Mouse (Mus musculus): ENCODE measurements around the gene Lonrf3. TPM values are rescaled to one million over a fixed set of nuclear protein-coding genes. Genes with fewer than 3 reads are reported as not detected.

Gene Lonrf3
- 0.47 and 0.55 TPM in 2 replicates for polyA plus RNA-seq (2015; fragmentation: Nextera tagmentation; extraction: Ambion mirVana)

DNA sequence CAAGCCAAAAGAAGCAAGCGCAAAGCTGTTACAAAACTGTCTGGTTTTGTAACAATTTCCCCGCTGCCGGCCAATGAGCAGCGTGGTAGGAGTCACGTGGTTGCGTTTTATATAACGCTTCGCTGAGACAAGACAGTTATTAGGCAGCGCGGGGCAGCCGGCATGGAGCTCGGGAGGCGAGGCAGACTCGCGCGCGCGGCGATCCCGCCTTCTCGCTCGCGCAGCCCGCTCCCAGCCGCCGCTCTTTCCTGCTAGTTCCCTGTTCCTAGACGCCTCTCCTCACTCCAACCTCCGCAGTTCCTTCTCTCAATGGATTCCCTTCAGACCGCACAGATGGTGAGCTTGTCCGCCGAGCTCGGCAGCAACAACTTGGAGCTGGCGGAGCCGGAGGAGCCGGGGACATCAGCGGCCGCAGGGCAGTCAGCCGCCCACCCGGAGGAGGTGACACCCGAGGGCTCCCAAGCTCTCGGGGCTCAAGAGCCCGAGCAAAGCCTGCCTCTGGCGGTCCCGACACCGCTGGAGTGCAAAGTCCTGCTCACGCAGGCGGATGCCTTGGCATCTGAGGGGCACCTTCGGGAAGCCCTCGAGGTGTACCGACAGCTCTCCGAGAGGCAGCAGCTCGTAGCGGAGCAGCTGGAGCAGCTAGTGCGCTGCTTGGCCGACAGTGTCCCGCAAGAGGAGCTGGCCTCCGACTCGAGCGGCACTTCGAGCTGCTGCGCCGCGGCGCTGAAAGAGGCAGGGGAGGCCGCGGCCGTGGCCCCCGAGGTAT lies at the start of gene Lonrf3:
TSS of gene Lonrf3 (plus strand) at position 83 of the 769 bp plus-strand sequence.
- H3K4me3 ChIP-seq (ENCODE audit: low read depth, low read length), result peak within 1 kb of the TSS; percentile 46
- H3K9me3 ChIP-seq (ENCODE audit: control insufficient read depth, low read length), result no peaks in the 10 kb centered on the region
- DNase-seq (ENCODE audit: low spot score) (peak; percentile 30), ATAC-seq (ENCODE audit: low FRiP score, low TSS enrichment) (peak; percentile 57)
- H3K27me3 ChIP-seq (ENCODE audit: control insufficient read depth, insufficient read depth, low read length), result no peaks in the 10 kb centered on the region
- 14% methylated on average over 63 of the region's 68 CpGs for WGBS
- H3K4me1 ChIP-seq (replicated peaks; ENCODE audit: control insufficient read depth, insufficient read depth), result no peaks in the 10 kb centered on the region
- peak within 1 kb of the TSS; percentile 66 for H3K4me2 ChIP-seq (replicated peaks; ENCODE audit: low read depth)
- no peak for TF ChIP-seq EP300 (optimal IDR thresholded peaks at IDR 0.05)
- TF ChIP-seq CTCF (IDR thresholded peaks at IDR 0.05; ENCODE audit: low read depth), result no peak
- peak within 1 kb of the TSS; percentile 39 for H3K9ac ChIP-seq (ENCODE audit: low read length)
- no peak within 1 kb of the TSS for H3K27ac ChIP-seq (replicated peaks)
- no peaks in the 10 kb centered on the region for H3K36me3 ChIP-seq (ENCODE audit: control insufficient read depth, insufficient read depth, low read length)

DNA sequence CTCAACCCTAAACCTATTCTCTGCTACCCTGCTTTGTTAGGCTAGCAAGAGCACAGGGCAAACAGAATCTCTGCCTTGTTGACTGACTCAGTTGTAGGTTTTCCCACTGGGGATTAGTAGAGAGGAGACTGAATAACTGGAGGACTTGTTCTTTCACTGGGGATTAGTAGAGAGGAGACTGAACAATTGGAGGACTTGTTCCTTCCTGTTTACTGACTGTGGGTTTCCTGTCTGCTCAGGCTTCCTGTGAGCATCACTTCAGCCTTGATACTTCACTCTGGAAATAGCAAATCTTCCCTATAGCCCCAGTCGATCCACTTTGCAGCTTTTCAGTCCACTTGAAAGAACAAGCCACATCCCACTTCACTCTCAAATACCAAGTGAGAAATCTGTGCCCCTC lies 49.4 kb upstream of the Lonrf3 start:
- Histone ChIP-seq H3K36me3 (ENCODE audit: control insufficient read depth, insufficient read depth, low read length) (no peaks in the 10 kb centered on the region), H3K9ac (ENCODE audit: low read length) (no peak overlapping the region), H3K27me3 (ENCODE audit: control insufficient read depth, insufficient read depth, low read length) (no peaks in the 10 kb centered on the region), H3K4me1 (replicated peaks; ENCODE audit: control insufficient read depth, insufficient read depth) (no peaks in the 10 kb centered on the region), H3K9me3 (ENCODE audit: control insufficient read depth, low read length) (no peaks in the 10 kb centered on the region), H3K4me2 (replicated peaks; ENCODE audit: low read depth) (no peak overlapping the region), H3K27ac (replicated peaks) (no peak overlapping the region), H3K4me3 (ENCODE audit: low read depth, low read length) (no peak overlapping the region)
- ATAC-seq (ENCODE audit: low FRiP score, low TSS enrichment), result no peak
- TF ChIP-seq CTCF (IDR thresholded peaks at IDR 0.05; ENCODE audit: low read depth), result no peak
- no peak for TF ChIP-seq EP300 (optimal IDR thresholded peaks at IDR 0.05)
- 50% methylated on average over 1 of the region's 1 CpGs for WGBS
- DNase-seq (ENCODE audit: low spot score), result no peak

DNA sequence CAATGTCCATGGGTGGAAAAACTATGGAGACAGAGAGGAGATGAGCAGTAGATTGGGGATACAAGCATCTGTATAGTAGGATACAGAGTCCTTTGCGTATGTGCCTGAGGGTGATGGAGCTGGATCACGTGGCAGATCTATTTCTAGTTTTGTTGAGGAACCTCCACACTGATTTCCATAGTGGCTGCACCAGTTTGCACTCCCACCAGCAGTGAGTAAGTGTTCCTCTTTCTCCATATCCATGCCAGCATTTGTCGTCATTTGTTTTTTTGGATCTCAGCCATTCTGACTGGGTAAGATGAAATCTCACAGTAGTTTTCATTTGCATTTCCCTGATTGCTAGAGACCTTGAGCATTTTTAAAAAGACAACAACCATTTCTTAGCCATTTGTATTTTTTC lies 16.7 kb upstream of the Lonrf3 start:
- Histone ChIP-seq H3K27ac (replicated peaks) (no peak overlapping the region), H3K9ac (ENCODE audit: low read length) (no peak overlapping the region), H3K4me1 (replicated peaks; ENCODE audit: control insufficient read depth, insufficient read depth) (no peaks in the 10 kb centered on the region), H3K9me3 (ENCODE audit: control insufficient read depth, low read length) (no peaks in the 10 kb centered on the region), H3K4me2 (replicated peaks; ENCODE audit: low read depth) (no peak overlapping the region), H3K36me3 (ENCODE audit: control insufficient read depth, insufficient read depth, low read length) (no peaks in the 10 kb centered on the region), H3K4me3 (ENCODE audit: low read depth, low read length) (no peak overlapping the region), H3K27me3 (ENCODE audit: control insufficient read depth, insufficient read depth, low read length) (no peaks in the 10 kb centered on the region)
- no peak for TF ChIP-seq CTCF (IDR thresholded peaks at IDR 0.05; ENCODE audit: low read depth)
- TF ChIP-seq EP300 (optimal IDR thresholded peaks at IDR 0.05), result no peak
- WGBS, result 62% methylated on average over 3 of the region's 3 CpGs
- no peak for ATAC-seq (ENCODE audit: low FRiP score, low TSS enrichment)
- no peak for DNase-seq (ENCODE audit: low spot score)

DNA sequence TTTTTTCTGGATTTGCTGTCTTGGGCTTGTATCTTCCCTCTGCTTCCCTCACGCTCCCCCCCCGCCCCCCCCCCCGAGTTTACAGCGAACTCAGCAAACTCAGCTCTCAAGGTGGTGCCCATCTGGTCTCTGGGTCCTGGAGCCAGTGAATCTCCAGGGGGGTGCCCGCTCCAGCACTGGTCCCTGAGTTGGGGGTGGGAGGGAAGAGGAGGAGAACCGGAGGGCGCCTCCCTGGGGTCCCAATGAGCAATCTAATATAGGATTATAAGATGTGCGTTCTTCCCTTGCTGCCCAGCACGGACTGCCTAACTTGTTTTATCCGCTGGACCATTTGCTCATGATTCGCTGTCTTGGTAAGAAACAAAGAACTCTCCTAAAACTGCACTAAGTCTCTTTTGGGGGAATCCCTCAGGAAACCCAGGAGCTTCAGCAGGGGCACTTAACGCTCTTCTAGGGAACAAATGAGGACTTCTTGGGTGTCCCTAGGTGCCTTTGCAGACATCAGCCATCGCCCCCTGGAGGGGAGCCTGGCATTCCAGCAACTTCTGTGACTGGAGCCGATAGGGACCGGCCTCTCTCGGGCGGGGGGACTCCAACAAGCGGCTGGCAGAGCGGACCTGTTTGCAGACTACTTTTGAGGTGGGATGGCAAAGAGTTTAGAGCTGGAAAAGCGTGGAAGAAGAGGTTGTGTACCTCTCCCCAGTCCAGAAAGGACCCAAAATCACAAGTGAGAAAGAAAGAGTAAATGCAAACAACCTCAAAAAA lies 480 bp upstream of the Lonrf3 start:
- peak; percentile 17 for DNase-seq (ENCODE audit: low spot score)
- WGBS, result 18% methylated on average over 18 of the region's 20 CpGs
- H3K27ac ChIP-seq (replicated peaks), result no peak overlapping the region

DNA sequence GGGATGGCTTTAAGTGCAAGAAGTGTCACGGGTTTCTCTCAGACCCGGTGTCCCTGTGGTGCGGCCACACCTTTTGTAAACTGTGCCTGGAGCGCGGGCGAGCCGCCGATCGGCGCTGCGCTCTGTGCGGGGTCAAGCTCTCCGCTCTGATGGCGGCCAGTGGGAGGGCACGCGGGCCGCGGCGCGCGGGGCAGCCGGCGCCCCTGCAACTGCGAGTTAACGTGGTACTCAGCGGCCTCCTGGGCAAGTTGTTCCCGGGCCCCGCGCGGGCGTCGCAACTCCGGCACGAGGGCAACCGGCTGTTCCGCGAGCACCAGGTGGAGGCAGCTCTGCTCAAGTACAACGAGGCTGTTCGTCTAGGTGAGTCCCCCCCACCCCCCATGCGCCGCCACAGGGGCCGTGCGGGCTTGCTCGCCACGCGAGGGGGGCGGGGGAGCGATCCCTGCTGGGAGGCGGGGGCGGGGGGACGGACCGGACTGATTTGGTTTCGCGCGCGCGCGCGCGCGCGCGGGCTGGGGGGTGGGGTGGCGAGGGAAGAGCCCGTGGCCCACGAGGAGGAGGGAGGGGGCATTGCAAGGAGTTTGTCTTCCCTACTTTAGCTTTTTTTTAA lies 992 bp downstream of the Lonrf3 start:
- no peak overlapping the region for H3K27ac ChIP-seq (replicated peaks)
- no peaks in the 10 kb centered on the region for H3K9me3 ChIP-seq (ENCODE audit: control insufficient read depth, low read length)
- no peak for TF ChIP-seq CTCF (IDR thresholded peaks at IDR 0.05; ENCODE audit: low read depth)
- no peak for TF ChIP-seq EP300 (optimal IDR thresholded peaks at IDR 0.05)
- H3K4me2 ChIP-seq (replicated peaks; ENCODE audit: low read depth), result peak overlapping the region; percentile 66
- ATAC-seq (ENCODE audit: low FRiP score, low TSS enrichment), result peak; percentile 22; the same call in 1 of the 2 replicates
- no peaks in the 10 kb centered on the region for H3K27me3 ChIP-seq (ENCODE audit: control insufficient read depth, insufficient read depth, low read length)
- no peaks in the 10 kb centered on the region for H3K4me1 ChIP-seq (replicated peaks; ENCODE audit: control insufficient read depth, insufficient read depth)
- peak overlapping the region; percentile 39 for H3K9ac ChIP-seq (ENCODE audit: low read length)
- H3K4me3 ChIP-seq (ENCODE audit: low read depth, low read length), result peak overlapping the region; percentile 46
- WGBS, result 23% methylated on average over 30 of the region's 66 CpGs
- H3K36me3 ChIP-seq (ENCODE audit: control insufficient read depth, insufficient read depth, low read length), result no peaks in the 10 kb centered on the region
- peak; percentile 29 for DNase-seq (ENCODE audit: low spot score)

More for the DNA sequence above, 480 bp upstream of the Lonrf3 start:
- no peak for TF ChIP-seq EP300 (optimal IDR thresholded peaks at IDR 0.05)
- peak; percentile 45 for TF ChIP-seq CTCF (IDR thresholded peaks at IDR 0.05; ENCODE audit: low read depth)
- no peak for ATAC-seq (ENCODE audit: low FRiP score, low TSS enrichment)
- Histone ChIP-seq H3K4me3 (ENCODE audit: low read depth, low read length) (peak overlapping the region; percentile 46), H3K4me2 (replicated peaks; ENCODE audit: low read depth) (peak overlapping the region; percentile 66), H3K9me3 (ENCODE audit: control insufficient read depth, low read length) (no peaks in the 10 kb centered on the region), H3K27me3 (ENCODE audit: control insufficient read depth, insufficient read depth, low read length) (no peaks in the 10 kb centered on the region), H3K9ac (ENCODE audit: low read length) (no peak overlapping the region), H3K4me1 (replicated peaks; ENCODE audit: control insufficient read depth, insufficient read depth) (no peaks in the 10 kb centered on the region), H3K36me3 (ENCODE audit: control insufficient read depth, insufficient read depth, low read length) (no peaks in the 10 kb centered on the region)

All from stomach, postnatal 0 days (tissue).